Mouse (Mus musculus): ENCODE results near the gene Cwc27.

Gene Cwc27

GRCm38 (mm10) chr13:104779104-104779670 lies 37.8 kb downstream of the Cwc27 start:
- DNase-seq (ENCODE audit: low spot score) = peak; percentile 3

GRCm38 (mm10) chr13:104763193-104763592 lies 53.7 kb downstream of the Cwc27 start:
- no peak for DNase-seq (ENCODE audit: low spot score)

- DNase-seq (ENCODE audit: low spot score) = no peak
These were observed 54.5 kb downstream of the Cwc27 start for GRCm38 (mm10) chr13:104762401-104762800.

- DNase-seq (ENCODE audit: low spot score) = no peak
These were observed 57.6 kb downstream of the Cwc27 start for GRCm38 (mm10) chr13:104759381-104759780.

GRCm38 (mm10) chr13:104747032-104747431 lies 69.9 kb downstream of the Cwc27 start:
- no peak for DNase-seq (ENCODE audit: low spot score)

- no peak for DNase-seq (ENCODE audit: low spot score)
These were observed 74.1 kb downstream of the Cwc27 start for GRCm38 (mm10) chr13:104742866-104743265.

- DNase-seq (ENCODE audit: low spot score) = no peak
These were observed 87.5 kb downstream of the Cwc27 start for GRCm38 (mm10) chr13:104729261-104730046.

GRCm38 (mm10) chr13:104727681-104728080 lies 89.3 kb downstream of the Cwc27 start:
- DNase-seq (ENCODE audit: low spot score) = peak; percentile 27

- no peak for DNase-seq (ENCODE audit: low spot score)
These were observed 96.8 kb downstream of the Cwc27 start for GRCm38 (mm10) chr13:104720133-104720532.

GRCm38 (mm10) chr13:104694612-104695355 lies 122.2 kb downstream of the Cwc27 start:
- DNase-seq (ENCODE audit: low spot score) = peak; percentile 7

GRCm38 (mm10) chr13:104692710-104693109 lies 124.2 kb downstream of the Cwc27 start:
- DNase-seq (ENCODE audit: low spot score) = no peak

GRCm38 (mm10) chr13:104685537-104685936 lies 131.4 kb downstream of the Cwc27 start:
- no peak for DNase-seq (ENCODE audit: low spot score)

GRCm38 (mm10) chr13:104684361-104685011 lies 132.5 kb downstream of the Cwc27 start:
- DNase-seq (ENCODE audit: low spot score) = no peak

GRCm38 (mm10) chr13:104681212-104681611 lies 135.7 kb downstream of the Cwc27 start:
- DNase-seq (ENCODE audit: low spot score) = peak; percentile 59

GRCm38 (mm10) chr13:104661188-104661587 lies 155.8 kb downstream of the Cwc27 start:
- no peak for DNase-seq (ENCODE audit: low spot score)

- no peak for DNase-seq (ENCODE audit: low spot score)
These were observed 156.8 kb downstream of the Cwc27 start for GRCm38 (mm10) chr13:104660042-104660680.

- DNase-seq (ENCODE audit: low spot score) = peak; percentile 56
These were observed 160.2 kb downstream of the Cwc27 start for GRCm38 (mm10) chr13:104656666-104657272.

- DNase-seq (ENCODE audit: low spot score) = no peak
These were observed 161.8 kb downstream of the Cwc27 start for GRCm38 (mm10) chr13:104655137-104655536.

GRCm38 (mm10) chr13:104651763-104652162 lies 165.2 kb downstream of the Cwc27 start:
- no peak for DNase-seq (ENCODE audit: low spot score)

GRCm38 (mm10) chr13:104650654-104651053 lies 166.3 kb downstream of the Cwc27 start:
- no peak for DNase-seq (ENCODE audit: low spot score)

- no peak for DNase-seq (ENCODE audit: low spot score)
These were observed 166.8 kb downstream of the Cwc27 start for GRCm38 (mm10) chr13:104650145-104650544.

All from lung, postnatal 25 days (tissue).